Mouse (Mus musculus) limb, embryonic 11.5 days (tissue): Measurements from ENCODE around the gene Sept12. TPM values are rescaled to one million over a fixed set of nuclear protein-coding genes. Genes with fewer than 3 reads are reported as not detected.
A peak's percentile ranks its signal among the peaks of the same experiment; 100 is the strongest.

Experiments
- ATAC-seq: fragments of 200-750 bp; cut with Nextera tagmentation; 2 replicates; pipeline ENCODE4 v1.8.0; 2017; ENCODE audit warnings: low read depth; ENCODE audit not compliant: insufficient number of reproducible peaks, low FRiP score, low TSS enrichment
- DNase-seq: peaks from one replicate; pipeline ENCODE4 v3.0.0-alpha.2; 2015; ENCODE audit warnings: low spot score
- H3K27ac ChIP-seq: fragments of 300-500 bp; sonication (generic); replicated peaks from 2 replicates; pipeline ENCODE4 v1.5.1; 2014; ENCODE audit warnings: low read depth, mild to moderate bottlenecking, low read length
- H3K27me3 ChIP-seq: fragments of 300-500 bp; sonication (generic); 2 replicates; pipeline ENCODE4 v1.6.1; 2014; ENCODE audit warnings: mild to moderate bottlenecking, low read length, mixed read lengths; ENCODE audit not compliant: control insufficient read depth, insufficient read depth
- H3K36me3 ChIP-seq: fragments of 300-500 bp; sonication (generic); 2 replicates; pipeline ENCODE4 v1.6.1; 2014; ENCODE audit warnings: mild to moderate bottlenecking, low read length, moderate library complexity, mixed read lengths; ENCODE audit not compliant: control insufficient read depth, insufficient read depth
- H3K4me1 ChIP-seq: fragments of 300-500 bp; sonication (generic); 2 replicates; pipeline ENCODE4 v1.6.1; 2014; ENCODE audit warnings: low read length, mixed read lengths; ENCODE audit not compliant: control insufficient read depth, insufficient read depth
- H3K4me2 ChIP-seq: fragments of 300-500 bp; sonication (generic); 2 replicates; pipeline ENCODE4 v1.6.1; 2014; ENCODE audit warnings: low read depth, mild to moderate bottlenecking, moderate library complexity; ENCODE audit not compliant: severe bottlenecking
- H3K4me3 ChIP-seq: fragments of 300-500 bp; sonication (generic); 2 replicates; pipeline ENCODE4 v1.5.1; 2014; ENCODE audit warnings: low read depth, low read length
- H3K9ac ChIP-seq: fragments of 300-500 bp; sonication (generic); 2 replicates; pipeline ENCODE4 v1.6.1; 2014; ENCODE audit warnings: mild to moderate bottlenecking, low read length
- H3K9me3 ChIP-seq: fragments of 300-500 bp; sonication (generic); 2 replicates; pipeline ENCODE4 v1.6.1; 2016; ENCODE audit warnings: low read length; ENCODE audit not compliant: control insufficient read depth
- WGBS: fragments of 180-500 bp; shearing (Covaris S2); extraction: QIAGEN DNeasy Blood & Tissue Kit; methylation state at CpG from one replicate; pipeline ENCODE4 v1.1.7; 2014; 5-methylcytosine and 5-hydroxymethylcytosine counted together
- polyA plus RNA-seq: library from polyadenylated mRNA; unstranded; fragments of >200 nt; fragmentation: Nextera tagmentation; extraction: Ambion mirVana; gene quantifications from 2 replicates; pipeline ENCODE4 v1.2.1, GENCODE M21; 2014

Gene Sept12
- polyA plus RNA-seq, 1 experiment from 2014 or later, result not detected

DNA sequence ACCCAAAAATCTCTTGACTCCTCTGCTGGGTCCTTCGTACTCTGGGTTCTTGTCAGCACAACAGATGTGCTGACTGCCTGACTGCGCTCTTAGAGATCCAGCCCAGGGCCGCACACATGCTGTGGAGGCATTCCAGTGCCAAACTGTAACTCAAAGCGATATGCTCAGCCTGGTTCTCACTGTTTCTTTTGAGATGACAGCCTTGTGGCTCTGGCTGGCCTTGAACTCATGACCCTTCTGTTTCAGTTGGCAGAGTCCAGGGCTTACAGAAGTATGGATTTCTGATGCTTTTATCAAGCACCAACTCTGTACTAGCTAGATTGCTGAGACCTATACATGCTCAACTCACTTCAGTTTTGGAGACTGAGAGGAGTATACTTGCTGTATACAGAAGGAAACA is 4.4 kb downstream of the Sept12 start:
- no peak for ATAC-seq
- WGBS, result 86% methylated on average over 4 of the region's 4 CpGs

DNA sequence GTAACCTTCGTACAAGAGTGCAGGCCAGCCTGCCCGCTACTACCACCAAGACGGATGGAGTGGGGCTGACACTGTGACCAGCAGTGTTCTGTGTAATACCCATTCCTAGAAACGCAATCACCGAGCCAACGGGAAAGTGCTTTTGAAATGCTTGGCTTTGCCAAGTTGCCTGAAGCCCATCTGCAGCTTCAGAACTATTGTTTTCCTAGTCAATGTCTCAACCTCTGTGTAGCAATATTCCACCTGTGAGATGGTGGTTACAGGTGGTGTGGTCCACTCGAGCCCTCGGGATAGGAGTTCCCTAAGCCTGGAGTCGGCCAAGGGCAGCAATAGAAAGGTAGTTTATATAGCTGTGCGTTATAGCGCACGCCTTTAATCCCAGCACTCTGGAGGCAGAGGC is 12.9 kb downstream of the Sept12 start:
- ATAC-seq, result no peak
- no peaks in the 10 kb centered on the region for H3K4me1 ChIP-seq
- H3K4me2 ChIP-seq, result no peak overlapping the region
- H3K27me3 ChIP-seq, result no peaks in the 10 kb centered on the region
- H3K27ac ChIP-seq, result no peak overlapping the region
- DNase-seq, result no peak
- 91% methylated on average over 12 of the region's 12 CpGs for WGBS
- no peak overlapping the region for H3K9ac ChIP-seq
- H3K36me3 ChIP-seq, result no peaks in the 10 kb centered on the region
- H3K9me3 ChIP-seq, result no peaks in the 10 kb centered on the region
- H3K4me3 ChIP-seq, result no peak overlapping the region

More for the DNA sequence above, 4.4 kb downstream of the Sept12 start:
- Histone ChIP-seq H3K9ac (no peak overlapping the region), H3K27me3 (no peaks in the 10 kb centered on the region), H3K27ac (no peak overlapping the region), H3K9me3 (no peaks in the 10 kb centered on the region), H3K4me3 (no peak overlapping the region), H3K4me2 (no peak overlapping the region), H3K4me1 (0 out of 2 replicates have a peak, but pooled peaks cover 3% of the 10 kb centered on the region), H3K36me3 (no peaks in the 10 kb centered on the region)
- no peak for DNase-seq

DNA sequence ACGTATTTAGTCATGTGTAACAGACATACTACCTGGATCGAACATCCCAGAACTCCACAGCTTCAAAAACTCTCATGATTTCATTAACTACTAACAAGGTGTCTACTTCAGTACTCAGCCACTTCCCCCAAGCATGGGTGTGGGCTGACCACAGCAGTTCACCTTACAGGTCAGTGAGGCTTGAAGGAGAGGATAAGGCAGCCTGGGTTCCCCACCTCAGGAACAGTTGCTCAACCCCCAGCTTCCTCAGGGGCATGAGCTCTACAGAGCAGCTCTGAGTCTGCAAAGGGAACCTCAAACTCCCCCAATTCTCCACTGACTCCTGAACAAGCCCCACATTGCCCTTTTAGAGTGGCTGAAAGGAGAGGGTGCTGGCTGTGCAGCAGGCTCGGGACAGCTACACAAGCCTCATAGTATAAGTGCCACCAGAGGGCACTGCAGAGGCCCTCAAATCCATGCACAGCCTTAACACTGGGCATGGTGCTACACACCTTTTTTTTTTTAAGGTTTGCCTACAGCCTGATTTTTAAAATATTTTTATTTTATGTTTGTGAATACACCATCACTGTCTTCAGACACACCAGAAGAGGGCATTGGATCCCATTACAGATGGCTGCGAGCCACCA is 17.8 kb downstream of the Sept12 start:
- 77% methylated on average over 4 of the region's 4 CpGs for WGBS
- Histone ChIP-seq H3K9me3 (no peaks in the 10 kb centered on the region), H3K9ac (no peak overlapping the region), H3K4me2 (no peak overlapping the region), H3K27ac (no peak overlapping the region), H3K27me3 (no peaks in the 10 kb centered on the region), H3K36me3 (no peaks in the 10 kb centered on the region), H3K4me1 (no peaks in the 10 kb centered on the region), H3K4me3 (no peak overlapping the region)
- DNase-seq (peak; percentile 40), ATAC-seq (no peak)

DNA sequence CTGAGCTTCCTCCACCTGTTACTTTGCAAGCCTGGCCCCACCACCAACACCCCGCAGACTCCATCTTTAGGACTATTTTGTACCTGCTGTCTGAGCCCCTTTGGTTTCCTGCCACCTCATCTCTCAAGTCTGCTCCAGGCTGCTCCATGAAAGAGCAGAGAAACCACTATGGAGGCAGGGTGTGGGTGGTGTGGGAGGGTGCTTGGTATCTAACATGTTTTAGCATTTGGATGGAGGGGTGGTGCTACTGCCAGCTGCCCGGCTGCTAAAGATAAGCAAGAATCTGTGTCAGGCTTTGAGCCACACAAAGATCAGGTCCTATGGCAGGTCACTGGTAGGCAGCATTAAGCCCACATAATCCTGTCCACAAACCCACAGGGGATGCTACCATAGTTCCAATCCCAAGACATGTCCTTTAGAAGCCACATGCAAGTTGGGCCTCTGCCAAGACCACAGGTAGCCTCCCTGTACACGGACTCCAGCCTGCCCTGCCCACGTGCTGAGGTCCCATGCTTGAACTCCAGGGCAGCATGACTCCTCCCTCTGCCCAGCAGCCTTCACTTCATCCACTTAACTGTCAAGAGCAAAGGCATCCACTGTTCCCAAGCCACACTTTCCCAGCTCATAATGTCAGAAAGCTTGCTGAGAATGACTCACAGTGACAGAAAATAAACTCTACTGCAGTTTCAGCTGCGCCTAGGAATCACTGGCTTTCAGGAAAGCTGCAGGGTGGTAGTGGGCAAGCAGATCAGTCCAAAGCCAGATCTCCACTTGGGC is 19.2 kb downstream of the Sept12 start:
- no peak overlapping the region for H3K4me3 ChIP-seq
- 72% methylated on average over 5 of the region's 5 CpGs for WGBS

DNA sequence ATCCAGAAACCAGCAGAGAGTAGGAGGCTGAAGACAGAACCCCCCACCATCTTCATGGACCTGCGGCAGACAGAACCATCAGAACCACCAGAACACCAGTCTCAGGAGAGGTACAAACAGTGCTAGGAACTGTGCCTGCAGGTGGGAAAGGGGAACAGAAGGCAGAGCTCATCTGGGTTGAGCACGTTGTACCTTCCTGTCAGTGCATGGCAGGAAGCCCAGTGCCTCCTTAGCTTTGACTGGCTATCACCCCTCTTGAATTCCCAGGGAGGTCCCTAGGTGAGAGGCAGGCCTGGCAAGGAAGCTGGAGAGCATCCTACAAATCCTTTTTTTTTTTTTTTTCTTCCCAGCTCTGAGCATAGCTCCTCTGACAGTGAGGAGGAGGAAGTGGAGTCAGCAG is 21.5 kb downstream of the Sept12 start:
- no peak overlapping the region for H3K9ac ChIP-seq
- no peak for ATAC-seq
- H3K27me3 ChIP-seq, result no peaks in the 10 kb centered on the region
- no peaks in the 10 kb centered on the region for H3K4me1 ChIP-seq
- no peaks in the 10 kb centered on the region for H3K36me3 ChIP-seq
- DNase-seq, result no peak
- H3K27ac ChIP-seq, result no peak overlapping the region
- no peaks in the 10 kb centered on the region for H3K9me3 ChIP-seq
- 91% methylated on average over 2 of the region's 2 CpGs for WGBS
- H3K4me3 ChIP-seq, result no peak overlapping the region
- no peak overlapping the region for H3K4me2 ChIP-seq

More for the DNA sequence above, 19.2 kb downstream of the Sept12 start:
- Histone ChIP-seq H3K4me2 (no peak overlapping the region), H3K27ac (no peak overlapping the region), H3K9ac (no peak overlapping the region), H3K27me3 (no peaks in the 10 kb centered on the region), H3K36me3 (no peaks in the 10 kb centered on the region), H3K9me3 (no peaks in the 10 kb centered on the region), H3K4me1 (no peaks in the 10 kb centered on the region)
- ATAC-seq (no peak), DNase-seq (no peak)

DNA sequence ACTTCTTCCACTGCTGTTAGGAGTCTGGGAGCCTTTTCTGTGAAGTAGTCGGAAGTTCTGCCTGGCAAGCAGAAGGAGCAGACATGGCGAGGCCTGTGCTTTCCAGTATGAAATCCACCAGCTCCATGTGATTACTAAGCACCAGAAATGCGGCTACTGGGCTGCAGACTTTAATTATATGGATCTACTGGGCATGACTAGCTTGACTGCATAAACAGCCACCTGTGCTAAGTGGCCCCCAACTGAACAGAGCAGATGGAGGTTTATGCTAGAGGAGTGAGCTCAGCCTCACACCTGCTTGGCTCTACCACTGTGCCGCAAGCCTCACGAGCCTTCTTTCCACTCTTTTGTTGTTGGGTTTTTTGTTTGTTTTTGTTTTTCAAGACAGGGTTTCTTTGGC is 23.1 kb downstream of the Sept12 start:
- no peaks in the 10 kb centered on the region for H3K36me3 ChIP-seq
- H3K9me3 ChIP-seq, result no peaks in the 10 kb centered on the region
- H3K4me1 ChIP-seq, result no peaks in the 10 kb centered on the region
- no peak overlapping the region for H3K27ac ChIP-seq
- DNase-seq (no peak), ATAC-seq (no peak)
- H3K4me3 ChIP-seq, result no peak overlapping the region
- H3K4me2 ChIP-seq, result no peak overlapping the region
- no peaks in the 10 kb centered on the region for H3K27me3 ChIP-seq
- 84% methylated on average over 5 of the region's 5 CpGs for WGBS
- no peak overlapping the region for H3K9ac ChIP-seq

DNA sequence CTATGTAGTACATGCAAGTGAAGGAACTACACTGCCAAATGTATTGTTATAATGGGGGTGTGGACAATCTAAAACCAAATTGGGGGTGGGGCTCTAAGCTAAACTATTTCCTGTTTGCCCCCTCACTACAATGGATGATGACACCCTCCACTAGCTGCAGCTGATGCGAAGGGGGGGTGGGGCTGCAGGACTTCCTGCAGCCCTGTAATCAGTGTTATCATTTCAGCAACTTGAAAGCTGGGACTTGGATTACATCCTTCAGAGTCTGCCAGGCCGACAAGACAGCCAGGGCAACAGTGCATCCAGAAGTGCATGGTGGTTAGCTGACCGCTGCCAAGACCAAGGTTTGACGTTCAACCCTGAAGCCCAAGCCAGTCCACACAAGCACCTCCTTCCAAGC is 26.0 kb downstream of the Sept12 start:
- no peaks in the 10 kb centered on the region for H3K27me3 ChIP-seq
- ATAC-seq (no peak), DNase-seq (no peak)
- no peak overlapping the region for H3K4me3 ChIP-seq
- H3K9me3 ChIP-seq, result no peaks in the 10 kb centered on the region
- no peaks in the 10 kb centered on the region for H3K36me3 ChIP-seq
- H3K4me1 ChIP-seq, result no peaks in the 10 kb centered on the region
- H3K9ac ChIP-seq, result 0 out of 2 replicates have a peak overlapping the region, but pooled peaks have one; percentile 22
- WGBS, result 73% methylated on average over 4 of the region's 4 CpGs
- no peak overlapping the region for H3K27ac ChIP-seq
- no peak overlapping the region for H3K4me2 ChIP-seq

DNA sequence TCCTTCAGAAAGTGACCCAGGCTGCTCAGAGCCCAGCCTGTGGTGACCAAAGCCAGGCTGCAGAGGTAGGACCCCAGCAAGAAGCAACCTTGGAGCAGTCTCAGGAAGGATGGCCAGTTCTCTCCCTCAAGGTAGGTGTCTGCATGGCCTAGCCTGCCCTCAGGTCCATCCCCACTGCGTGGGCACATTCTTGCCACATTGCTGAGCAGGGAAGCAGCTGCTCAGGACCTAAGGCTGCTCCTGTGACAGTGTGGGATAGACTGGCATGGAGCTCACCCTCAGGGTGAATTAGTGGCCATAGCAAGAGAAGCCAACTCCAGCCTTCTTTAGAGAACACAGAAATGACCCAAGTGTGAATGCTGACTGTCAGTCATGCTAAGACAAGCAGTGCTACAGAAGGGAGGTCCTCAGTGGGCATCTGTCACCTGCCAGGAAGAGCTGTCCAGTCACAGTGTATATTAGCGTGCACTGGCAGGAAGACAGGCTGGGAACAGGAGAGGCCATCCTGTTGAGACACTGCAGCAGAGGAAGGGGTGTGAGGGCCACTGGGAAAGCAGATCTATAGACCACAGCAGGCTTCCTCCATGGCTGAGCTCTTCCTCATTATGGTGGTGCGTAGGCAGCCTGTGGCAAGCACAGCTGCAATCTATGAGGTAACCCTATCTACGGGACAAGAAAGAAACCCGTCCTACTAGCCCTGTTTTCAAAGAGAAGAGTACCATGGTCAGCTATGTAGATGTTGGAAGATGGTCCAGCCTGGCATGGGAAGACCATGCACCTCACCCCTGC is 28.4 kb downstream of the Sept12 start:
- Histone ChIP-seq H3K36me3 (no peaks in the 10 kb centered on the region), H3K4me2 (no peak overlapping the region), H3K27me3 (no peaks in the 10 kb centered on the region), H3K4me3 (no peak overlapping the region), H3K9me3 (no peaks in the 10 kb centered on the region), H3K9ac (no peak overlapping the region), H3K27ac (no peak overlapping the region), H3K4me1 (no peaks in the 10 kb centered on the region)
- ATAC-seq, result no peak
- no peak for DNase-seq
- WGBS, result 90% methylated on average over 5 of the region's 5 CpGs
